Mouse (Mus musculus) adrenal gland, postnatal 25 days (tissue): ENCODE measurements around the gene Arid2. TPM values are rescaled to one million over a fixed set of nuclear protein-coding genes. Genes with fewer than 3 reads are reported as not detected.
A peak's percentile ranks its signal among the peaks of the same experiment; 100 is the strongest.

Experiments
- DNase-seq: peaks from one replicate; pipeline ENCODE4 v3.0.0; 2021; ENCODE audit warnings: mixed read lengths
- total RNA-seq: library from RNA; stranded (reverse); gene quantifications from 2 replicates; pipeline ENCODE4 v1.2.3, GENCODE M21; 2021

Gene Arid2
- total RNA-seq, 1 experiment from 2014 or later, result 51.1 TPM

- DNase-seq, result no peak
These were observed 58.1 kb downstream of the Arid2 start for GRCm38 (mm10) chr15:96345312-96345849.

- DNase-seq, result no peak
These were observed 64.1 kb downstream of the Arid2 start for GRCm38 (mm10) chr15:96351432-96351831.

- DNase-seq, result no peak
These were observed 71.6 kb downstream of the Arid2 start for GRCm38 (mm10) chr15:96358871-96359270.

- no peak for DNase-seq
These were observed 73.3 kb downstream of the Arid2 start for GRCm38 (mm10) chr15:96360614-96361013.

- no peak for DNase-seq
These were observed 78.0 kb downstream of the Arid2 start for GRCm38 (mm10) chr15:96365351-96365750.

- no peak for DNase-seq
These were observed 79.1 kb downstream of the Arid2 start for GRCm38 (mm10) chr15:96366176-96366963.

GRCm38 (mm10) chr15:96371311-96371710, 84.0 kb downstream of the Arid2 start:
- DNase-seq, result no peak

GRCm38 (mm10) chr15:96372628-96373027, 85.3 kb downstream of the Arid2 start:
- no peak for DNase-seq

- DNase-seq, result no peak
These were observed 85.8 kb downstream of the Arid2 start for GRCm38 (mm10) chr15:96373161-96373560.

- no peak for DNase-seq
These were observed 88.9 kb downstream of the Arid2 start for GRCm38 (mm10) chr15:96376214-96376613.

- DNase-seq, result peak; percentile 46
These were observed 89.9 kb downstream of the Arid2 start for GRCm38 (mm10) chr15:96377263-96377662.

- no peak for DNase-seq
These were observed 90.4 kb downstream of the Arid2 start for GRCm38 (mm10) chr15:96377701-96378100.

- no peak for DNase-seq
These were observed 94.9 kb downstream of the Arid2 start for GRCm38 (mm10) chr15:96382223-96382622.

GRCm38 (mm10) chr15:96388565-96388964, 101.2 kb downstream of the Arid2 start:
- no peak for DNase-seq

GRCm38 (mm10) chr15:96392878-96393277, 105.6 kb downstream of the Arid2 start:
- no peak for DNase-seq

GRCm38 (mm10) chr15:96395071-96395470, 107.8 kb downstream of the Arid2 start:
- no peak for DNase-seq

GRCm38 (mm10) chr15:96396641-96397344, 109.5 kb downstream of the Arid2 start:
- DNase-seq, result no peak

- DNase-seq, result no peak
These were observed 111.0 kb downstream of the Arid2 start for GRCm38 (mm10) chr15:96398333-96398732.

GRCm38 (mm10) chr15:96405548-96405947, 118.2 kb downstream of the Arid2 start:
- no peak for DNase-seq

- no peak for DNase-seq
These were observed 118.9 kb downstream of the Arid2 start for GRCm38 (mm10) chr15:96406253-96406652.

- no peak for DNase-seq
These were observed 119.8 kb downstream of the Arid2 start for GRCm38 (mm10) chr15:96407151-96407550.

GRCm38 (mm10) chr15:96408717-96409121, 121.4 kb downstream of the Arid2 start:
- DNase-seq, result no peak

GRCm38 (mm10) chr15:96418161-96418560, 130.8 kb downstream of the Arid2 start:
- no peak for DNase-seq
